Mouse (Mus musculus) kidney, embryonic 15.5 days (tissue): ENCODE data around the gene Xpo4. TPM values are rescaled to one million over a fixed set of nuclear protein-coding genes. Genes with fewer than 3 reads are reported as not detected.

Source experiments
- ATAC-seq: fragments of 200-750 bp; cut with Nextera tagmentation; replicated peaks from 2 replicates; pipeline ENCODE4 v1.8.0; 2017; ENCODE audit warnings: moderate TSS enrichment; ENCODE audit not compliant: low FRiP score
- H3K27ac ChIP-seq: fragments of 300-500 bp; sonication (generic); 2 replicates; pipeline ENCODE4 v1.5.1; 2015; ENCODE audit warnings: mild to moderate bottlenecking, inconsistent platforms
- H3K27me3 ChIP-seq: fragments of 300-500 bp; sonication (generic); 2 replicates; pipeline ENCODE4 v1.6.1; 2015; ENCODE audit warnings: inconsistent platforms
- H3K36me3 ChIP-seq: fragments of 300-500 bp; sonication (generic); 2 replicates; pipeline ENCODE4 v1.6.1; 2015; ENCODE audit warnings: inconsistent platforms
- H3K4me1 ChIP-seq: fragments of 300-500 bp; sonication (generic); 2 replicates; pipeline ENCODE4 v1.6.1; 2015; ENCODE audit warnings: inconsistent platforms
- H3K4me2 ChIP-seq: fragments of 300-500 bp; sonication (generic); 2 replicates; pipeline ENCODE4 v1.6.1; 2015; ENCODE audit warnings: moderate library complexity, mild to moderate bottlenecking, inconsistent platforms
- H3K4me3 ChIP-seq: fragments of 300-500 bp; sonication (generic); replicated peaks from 2 replicates; pipeline ENCODE4 v1.5.1; 2015; ENCODE audit warnings: mild to moderate bottlenecking, inconsistent platforms
- H3K9ac ChIP-seq: fragments of 300-500 bp; sonication (generic); 2 replicates; pipeline ENCODE4 v1.6.1; 2015; ENCODE audit warnings: mild to moderate bottlenecking, inconsistent platforms
- H3K9me3 ChIP-seq: fragments of 300-500 bp; sonication (generic); replicated peaks from 2 replicates; pipeline ENCODE4 v1.6.1; 2016; ENCODE audit warnings: inconsistent platforms
- whole genome bisulfite sequencing: fragments of 180-500 bp; shearing (Covaris S2); methylation state at CpG from one replicate; pipeline ENCODE4 v1.1.7; 2015; ENCODE audit warnings: mixed read lengths; 5-methylcytosine and 5-hydroxymethylcytosine counted together
- polyA plus RNA-seq: library from polyadenylated mRNA; unstranded; fragments of >200 nt; fragmentation: Nextera tagmentation; extraction: Ambion mirVana; gene quantifications from 2 replicates; pipeline ENCODE4 v1.2.1, GENCODE M21; 2015

The Xpo4 gene
- polyA plus RNA-seq, 1 experiment from 2014 or later = 24.0 TPM

DNA sequence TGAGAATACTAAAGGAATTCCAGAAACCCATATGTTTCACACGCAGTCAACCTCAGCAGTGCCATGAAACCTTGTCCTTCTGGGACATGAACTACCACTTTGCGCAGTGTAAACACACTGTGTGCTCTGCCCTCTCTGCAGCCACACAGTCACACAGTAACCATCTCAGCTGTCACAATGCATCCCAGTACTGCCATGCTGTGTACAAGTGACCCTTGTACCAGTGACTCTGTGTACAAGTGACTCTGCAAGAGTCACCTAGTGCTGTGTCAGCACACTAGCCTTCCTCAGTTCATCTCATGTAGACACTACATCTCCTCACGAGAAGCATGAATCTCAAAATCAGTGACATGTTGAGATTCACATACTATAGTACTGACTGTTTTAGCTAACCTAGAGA is 132.7 kb downstream of the Xpo4 start:
- ATAC-seq = no peak
- peaks cover 20% of the 10 kb centered on the region for H3K27me3 ChIP-seq
- H3K4me3 ChIP-seq = no peak overlapping the region
- peaks cover 39% of the 10 kb centered on the region for H3K4me1 ChIP-seq
- no peaks in the 10 kb centered on the region for H3K9me3 ChIP-seq
- no peaks in the 10 kb centered on the region for H3K36me3 ChIP-seq
- WGBS = 88% methylated on average over 3 of the region's 3 CpGs
- H3K9ac ChIP-seq = no peak overlapping the region
- H3K4me2 ChIP-seq = no peak overlapping the region
- no peak overlapping the region for H3K27ac ChIP-seq

DNA sequence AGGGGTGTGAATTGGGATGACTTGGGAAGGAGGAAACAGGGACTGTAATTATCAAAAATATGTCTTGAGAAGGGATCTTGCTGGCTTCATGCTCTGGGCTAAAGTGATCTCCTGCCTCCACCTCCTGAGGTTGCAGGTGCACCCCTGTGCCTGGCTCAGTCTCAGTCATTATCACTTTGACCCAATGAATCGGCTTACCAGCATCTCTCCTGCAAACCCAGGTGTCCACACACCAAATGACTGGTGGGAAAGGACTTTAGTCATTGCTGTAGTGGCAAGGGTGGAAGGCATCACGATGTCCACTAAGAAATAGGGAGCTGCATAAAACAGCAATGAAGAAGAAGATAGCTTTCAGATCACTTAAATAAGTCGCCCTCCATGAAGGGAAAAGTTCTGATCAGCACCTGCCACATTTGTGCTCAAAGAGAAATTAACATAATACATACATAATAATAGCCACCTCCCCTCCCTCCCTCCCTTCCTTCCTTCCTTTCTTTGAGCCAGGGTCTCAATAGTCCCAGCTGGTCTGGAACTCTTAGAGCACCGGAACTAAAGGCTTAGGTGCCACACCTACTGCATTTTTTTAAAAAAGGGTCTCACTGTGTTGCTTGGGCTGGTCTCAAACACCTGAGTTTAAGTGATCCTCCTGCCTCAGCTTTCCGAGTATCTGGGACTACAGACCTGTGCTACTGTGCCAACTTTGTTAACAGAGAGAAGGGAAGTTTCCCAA is 135.3 kb downstream of the Xpo4 start:
- H3K36me3 ChIP-seq = no peaks in the 10 kb centered on the region
- H3K27ac ChIP-seq = no peak overlapping the region
- no peak overlapping the region for H3K4me2 ChIP-seq
- H3K4me1 ChIP-seq = peaks cover 24% of the 10 kb centered on the region
- no peaks in the 10 kb centered on the region for H3K9me3 ChIP-seq
- no peak overlapping the region for H3K4me3 ChIP-seq
- no peak overlapping the region for H3K9ac ChIP-seq
- H3K27me3 ChIP-seq = peaks cover 16% of the 10 kb centered on the region
- WGBS = 71% methylated on average over 5 of the region's 5 CpGs
- no peak for ATAC-seq

DNA sequence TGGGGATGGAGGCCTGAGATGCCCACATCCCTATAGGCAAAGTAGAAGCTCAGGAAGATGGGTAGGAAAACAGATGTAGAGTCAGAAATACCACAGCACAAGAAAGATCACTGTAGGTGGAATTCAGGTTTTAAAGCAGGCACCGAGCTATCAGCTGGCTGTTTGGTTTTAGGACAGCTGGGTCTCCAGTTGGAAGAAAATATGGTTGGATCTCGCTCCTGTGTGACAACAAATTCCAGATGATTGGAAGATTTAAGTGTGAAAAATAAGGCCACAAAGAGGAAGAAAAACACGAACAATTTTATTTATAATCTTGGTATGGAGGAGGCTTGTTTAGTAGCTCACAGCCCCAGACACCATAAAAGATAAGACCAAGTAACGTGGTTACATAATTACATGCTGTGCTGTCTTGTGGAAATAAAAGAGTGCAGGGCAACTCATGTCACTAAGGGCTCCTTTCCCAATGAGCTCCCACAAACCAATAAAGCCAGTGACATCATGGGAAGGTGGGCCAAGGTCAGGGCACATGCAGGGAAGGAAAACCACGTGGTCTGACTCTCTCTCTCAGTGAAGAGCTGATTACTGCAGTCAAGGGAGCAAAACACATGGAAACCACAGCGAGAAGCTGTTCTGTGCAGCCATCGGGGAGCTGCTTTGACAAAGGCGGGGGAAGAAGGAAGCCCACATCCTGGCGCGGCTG is 136.0 kb downstream of the Xpo4 start:
- 43% methylated on average over 10 of the region's 10 CpGs for WGBS
- no peak overlapping the region for H3K4me2 ChIP-seq

GRCm38 (mm10) chr14:57527598-57527997 is 137.6 kb downstream of the Xpo4 start:
- no peak overlapping the region for H3K9ac ChIP-seq

More for the DNA sequence above, 136.0 kb downstream of the Xpo4 start:
- Histone ChIP-seq H3K9ac (no peak overlapping the region), H3K4me3 (no peak overlapping the region), H3K27me3 (peaks cover 9% of the 10 kb centered on the region), H3K27ac (no peak overlapping the region), H3K36me3 (no peaks in the 10 kb centered on the region), H3K4me1 (peaks cover 23% of the 10 kb centered on the region), H3K9me3 (no peaks in the 10 kb centered on the region)
- no peak for ATAC-seq

More at GRCm38 (mm10) chr14:57527598-57527997, 137.6 kb downstream of the Xpo4 start:
- no peak for ATAC-seq
- Histone ChIP-seq H3K27ac (no peak overlapping the region), H3K36me3 (no peaks in the 10 kb centered on the region), H3K9me3 (no peaks in the 10 kb centered on the region), H3K4me2 (no peak overlapping the region), H3K4me1 (peaks cover 23% of the 10 kb centered on the region), H3K27me3 (peaks cover 13% of the 10 kb centered on the region; the same call in 1 of the 2 replicates), H3K4me3 (no peak overlapping the region)
- 50% methylated on average over 2 of the region's 2 CpGs for WGBS

Other genes starting within 250 kb of the Xpo4 start
- 11.7 and 13.4 TPM in 2 replicates for gene Ift88, start 241.4 kb downstream of the Xpo4 start, polyA plus RNA-seq
- gene Il17d, start 140.7 kb downstream of the Xpo4 start, polyA plus RNA-seq = 2.1 and 2.9 TPM in 2 replicates
- 82.3 and 89.2 TPM in 2 replicates for gene Eef1akmt1, start 93.8 kb downstream of the Xpo4 start, polyA plus RNA-seq
- gene Gm49361, start 80.7 kb upstream of the Xpo4 start, polyA plus RNA-seq = not detected in 2 replicates
- gene Lats2, start 93.0 kb upstream of the Xpo4 start, polyA plus RNA-seq = 23.5 and 24.5 TPM in 2 replicates
- 25.0 and 28.5 TPM in 2 replicates for gene Sap18, start 132.8 kb upstream of the Xpo4 start, polyA plus RNA-seq
- 43.1 and 44.1 TPM in 2 replicates for gene Ska3, start 160.8 kb upstream of the Xpo4 start, polyA plus RNA-seq
- gene Mrpl57, start 160.8 kb upstream of the Xpo4 start, polyA plus RNA-seq = 146 and 147 TPM in 2 replicates
- 70.8 and 77.5 TPM in 2 replicates for gene Zdhhc20, start 224.8 kb upstream of the Xpo4 start, polyA plus RNA-seq